Mouse (Mus musculus): ENCODE measurements around the gene Cdc14b. TPM values are rescaled to one million over a fixed set of nuclear protein-coding genes. Genes with fewer than 3 reads are reported as not detected.

The Cdc14b gene
- polyA plus RNA-seq (2012): 0.29 and 0.34 TPM in 2 replicates

DNA sequence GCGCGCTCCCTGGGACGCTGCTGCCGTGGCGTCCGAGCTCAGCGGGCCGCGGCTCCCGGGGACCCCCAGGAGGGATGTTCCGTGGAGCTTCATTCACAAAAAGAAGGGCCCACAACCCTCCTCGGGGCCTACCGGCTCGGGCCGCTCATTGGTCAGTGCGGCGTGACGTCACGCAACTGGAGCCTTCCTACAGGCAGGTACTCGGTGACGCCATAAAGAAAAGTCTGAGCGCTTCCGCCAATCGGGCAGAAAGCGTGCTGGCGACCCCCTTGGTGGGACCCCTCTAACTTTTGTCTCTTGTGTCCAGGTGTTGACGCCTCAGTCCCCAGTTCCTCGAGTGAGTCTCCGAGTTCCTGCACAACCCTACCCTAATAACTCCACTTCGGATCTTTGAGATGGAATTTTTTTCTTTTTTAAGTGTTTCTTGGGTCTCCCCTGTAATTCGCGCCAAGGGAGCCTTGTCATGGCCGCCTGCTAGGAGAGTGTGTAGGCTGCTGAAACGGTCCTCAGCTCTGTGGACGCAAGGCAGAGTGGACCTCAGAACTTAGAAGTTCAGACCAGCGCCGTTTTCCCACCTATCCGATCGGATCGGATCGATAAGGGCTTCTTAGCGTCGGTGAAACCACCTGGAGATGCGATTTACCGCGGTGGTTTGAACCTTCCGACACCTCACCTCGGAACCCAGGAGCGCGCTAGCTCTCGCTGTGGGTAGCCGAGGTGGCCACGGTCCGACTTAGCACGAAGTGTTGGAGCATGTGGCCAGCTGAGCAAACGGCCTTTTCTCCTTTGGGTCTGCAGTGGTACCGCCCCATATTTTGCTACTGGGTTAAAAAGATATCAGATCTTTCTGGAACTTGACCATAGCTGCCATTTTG, at the start of gene Cdc14b:
TSS of gene Cdc14b (minus strand) at position 412 of the 875 bp plus-strand sequence.

DNA sequence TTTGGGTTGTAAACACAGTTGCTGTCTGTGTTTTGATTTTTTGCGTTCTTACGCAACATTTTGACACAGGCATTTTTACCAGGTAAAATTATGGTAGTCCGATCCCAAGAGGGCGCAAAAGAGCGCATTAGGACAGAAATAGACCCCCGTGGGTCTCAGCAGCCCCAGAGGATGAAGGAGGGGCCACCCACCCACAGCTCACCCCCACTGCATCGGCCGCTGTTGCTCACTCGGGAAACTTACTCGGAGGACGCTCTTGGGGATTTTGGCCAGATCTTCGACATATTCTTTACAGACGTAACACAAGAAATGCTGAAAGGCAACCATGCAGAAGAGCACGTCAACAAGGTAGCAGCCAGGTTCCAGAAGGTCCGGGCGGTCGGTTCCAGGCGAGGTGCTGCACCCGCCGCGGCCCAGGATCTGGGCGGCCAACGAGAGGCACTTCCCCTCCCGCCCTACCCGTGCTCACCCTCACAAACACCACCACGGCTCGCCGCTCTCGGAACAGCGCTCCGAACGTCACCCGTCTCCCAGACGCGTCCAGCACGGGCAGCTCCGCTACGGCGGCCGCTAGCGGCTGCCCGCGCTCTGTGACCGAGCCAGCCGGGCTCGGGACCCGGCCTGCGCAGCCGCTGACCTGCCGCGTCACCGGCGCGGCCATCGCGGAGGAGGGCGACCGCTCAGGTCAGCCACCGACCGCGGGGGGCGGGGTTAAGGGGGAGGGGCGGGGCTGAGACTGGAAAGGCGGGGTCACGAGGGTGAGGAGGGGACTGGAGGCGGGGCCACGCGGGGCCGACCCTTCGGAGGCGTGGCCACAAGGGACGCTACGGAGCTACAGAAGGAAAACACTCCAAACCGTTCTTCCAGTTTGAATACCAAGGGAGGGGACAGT, 37.2 kb upstream of the Cdc14b start, which contains the start of gene Aaed1:
TSS of gene Aaed1 (minus strand) at position 687 of the 892 bp plus-strand sequence.

DNA sequence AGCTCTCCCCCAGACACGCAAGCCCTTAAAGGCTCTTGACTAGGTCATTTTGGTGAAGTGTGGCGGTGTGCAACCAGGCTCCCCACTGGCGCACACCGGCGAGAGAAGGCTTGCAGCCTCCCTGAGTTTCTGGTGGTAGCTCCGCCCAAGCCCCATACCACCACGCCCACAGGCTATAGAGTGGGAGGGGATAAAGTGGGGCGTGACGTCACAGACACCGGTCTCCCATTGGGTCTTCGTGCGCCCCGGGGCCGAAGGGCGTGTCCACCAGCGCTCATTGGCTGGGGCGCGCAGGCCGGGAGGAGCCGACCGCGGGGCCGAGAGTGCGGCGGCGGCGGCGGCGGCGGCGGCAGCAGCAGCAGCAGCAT, 113.6 kb downstream of the Cdc14b start, which contains the start of gene Habp4:
TSS of gene Habp4 (plus strand) at position 277 of the 368 bp plus-strand sequence.

DNA sequence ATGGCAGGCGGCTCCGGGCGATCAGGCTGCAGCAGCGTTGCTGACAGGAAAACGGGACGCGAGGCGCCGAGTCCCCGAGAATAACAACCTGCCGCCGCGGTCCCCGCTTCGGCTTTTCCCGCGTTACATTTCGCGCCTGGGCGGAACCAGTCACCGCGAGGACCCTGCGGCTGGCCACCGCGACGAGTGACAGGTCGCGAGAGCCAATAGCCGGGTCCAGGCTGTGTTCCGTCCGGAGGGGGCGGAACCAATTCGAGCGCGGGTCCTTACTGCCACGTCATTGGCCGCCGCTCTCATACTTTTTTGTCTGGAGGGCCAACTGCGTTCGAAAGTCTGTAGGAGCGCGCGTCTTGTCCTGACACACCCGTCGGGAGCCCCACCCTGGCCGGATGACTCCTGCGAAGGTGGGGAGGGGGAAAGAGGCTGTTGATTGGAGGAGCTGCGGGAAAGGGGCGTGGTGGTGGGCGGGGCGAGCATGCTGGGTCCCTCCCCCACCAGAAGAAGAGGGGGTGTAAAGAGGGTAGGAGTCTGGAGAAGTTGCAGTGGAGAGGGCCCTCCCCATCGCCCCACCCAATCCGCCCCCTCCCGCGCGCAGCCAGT, 121.9 kb downstream of the Cdc14b start, which contains the start of gene Zfp367:
TSS of gene Zfp367 (minus strand) at position 120 of the 600 bp plus-strand sequence.

Other genes with a start within 250 kb of the Cdc14b start
- gene Hsd17b3, start 186.1 kb downstream of the Cdc14b start, polyA plus RNA-seq (2012): not detected in 2 replicates
- 4.5 and 4.9 TPM in 2 replicates for gene Slc35d2, start 145.9 kb downstream of the Cdc14b start, polyA plus RNA-seq (2012)
- gene Zfp367, start 122.1 kb downstream of the Cdc14b start, polyA plus RNA-seq (2012): 11.4 and 17.6 TPM in 2 replicates
- gene Habp4, start 113.5 kb downstream of the Cdc14b start, polyA plus RNA-seq (2012): 10.6 and 11.8 TPM in 2 replicates
- 2.2 and 3.0 TPM in 2 replicates for gene Aaed1, start 37.4 kb upstream of the Cdc14b start, polyA plus RNA-seq (2012)
- 0.99 and 1.8 TPM in 2 replicates for gene Ctsl, start 95.6 kb upstream of the Cdc14b start, polyA plus RNA-seq (2012)
- gene Cdk20, start 157.0 kb upstream of the Cdc14b start, polyA plus RNA-seq (2012): 12.0 and 16.1 TPM in 2 replicates
- gene Fam240b, start 222.5 kb upstream of the Cdc14b start, polyA plus RNA-seq (2012): not detected in 2 replicates